Mouse (Mus musculus) heart, adult 10 weeks (tissue): ENCODE results near the gene Serpinb9d. TPM values are rescaled to one million over a fixed set of nuclear protein-coding genes. Genes with fewer than 3 reads are reported as not detected.

Experiments used
- polyA plus RNA-seq: library from polyadenylated mRNA; stranded (reverse); fragments of 350-450 nt; fragmentation: Illumina TruSeq; extraction: RNeasy Lipid Tissue Mini Kit (QIAGEN cat#74804); gene quantifications from one replicate; pipeline ENCODE4 v1.2.3, GENCODE M21; 2014; ENCODE audit warnings: low read depth, low replicate concordance

The Serpinb9d gene
- polyA plus RNA-seq: not detected

GRCm38 (mm10) chr13:33192659-33193058, at the start of gene Serpinb9d:
Serpinb9d (plus strand) TSS chr13:33192959.

GRCm38 (mm10) chr13:33159642-33160041, 33.1 kb upstream of the Serpinb9d start, which contains the start of gene Serpinb9c:
Serpinb9c (minus strand) TSS chr13:33159742.

GRCm38 (mm10) chr13:33249312-33249711, 56.6 kb downstream of the Serpinb9d start, which contains the start of gene Serpinb9e:
Serpinb9e (plus strand) TSS chr13:33249612.

Other genes with a start within 250 kb of the Serpinb9d start
- gene Serpinb6b, start 227.8 kb upstream of the Serpinb9d start, polyA plus RNA-seq: 60.7 TPM
- 15.7 TPM for gene Serpinb9, start 189.7 kb upstream of the Serpinb9d start, polyA plus RNA-seq
- gene Serpinb9b, start 165.5 kb upstream of the Serpinb9d start, polyA plus RNA-seq: 0.13 TPM
- not detected for gene Serpinb1b, start 114.4 kb upstream of the Serpinb9d start, polyA plus RNA-seq
- not detected for gene Serpinb9c, start 33.2 kb upstream of the Serpinb9d start, polyA plus RNA-seq
- not detected for gene Serpinb9e, start 56.7 kb downstream of the Serpinb9d start, polyA plus RNA-seq
- not detected for gene Serpinb9f, start 131.1 kb downstream of the Serpinb9d start, polyA plus RNA-seq
- gene Gm11397, start 202.8 kb downstream of the Serpinb9d start, polyA plus RNA-seq: not detected